Mouse (Mus musculus) left cerebral cortex, adult 8-10 months (tissue): ENCODE results near the gene Nod1. TPM values are rescaled to one million over a fixed set of nuclear protein-coding genes. Genes with fewer than 3 reads are reported as not detected.
"Not testable (repeated sequence)": the region's sequence is repeated elsewhere in the genome, so short reads cannot be mapped to it uniquely, and the experiment has no call there.

ENCODE experiments used
- DNase-seq, 2 experiments: peaks; one replicate each; pipeline ENCODE4 v3.0.0; 2022; ENCODE audit warnings: low spot score in 2 of 2
- total RNA-seq, 4 experiments: library from RNA; stranded (reverse); gene quantifications; 2 replicates each; pipeline ENCODE4 v1.2.4; 2022

Gene Nod1
- total RNA-seq, 4 experiments from 2014 or later, result 4.0 to 6.1 (median 4.3) TPM

- DNase-seq, result no peak
Measured at GRCm38 (mm10) chr6:54983526-54984050, 11.2 kb upstream of the Nod1 start.

GRCm38 (mm10) chr6:54979426-54979825, 7.0 kb upstream of the Nod1 start:
- no peak for DNase-seq

GRCm38 (mm10) chr6:54975616-54976015, 3.2 kb upstream of the Nod1 start:
- no peak for DNase-seq

GRCm38 (mm10) chr6:54974501-54974900, 2.1 kb upstream of the Nod1 start:
- no peak for DNase-seq

GRCm38 (mm10) chr6:54972929-54973211, 458 bp upstream of the Nod1 start:
- DNase-seq, result no peak

GRCm38 (mm10) chr6:54971731-54972110, 691 bp downstream of the Nod1 start:
- no peak for DNase-seq

GRCm38 (mm10) chr6:54970506-54970905, 1.9 kb downstream of the Nod1 start:
- DNase-seq, result no peak

GRCm38 (mm10) chr6:54969801-54970200, 2.6 kb downstream of the Nod1 start:
- DNase-seq, result no peak

GRCm38 (mm10) chr6:54967591-54967990, 4.8 kb downstream of the Nod1 start:
- no peak for DNase-seq

- DNase-seq, result no peak
Measured at GRCm38 (mm10) chr6:54965234-54965633, 7.2 kb downstream of the Nod1 start.

- no peak for DNase-seq
Measured at GRCm38 (mm10) chr6:54964755-54965154, 7.7 kb downstream of the Nod1 start.

GRCm38 (mm10) chr6:54963599-54963998, 8.8 kb downstream of the Nod1 start:
- no peak for DNase-seq

GRCm38 (mm10) chr6:54957655-54958054, 14.8 kb downstream of the Nod1 start:
- no peak for DNase-seq

GRCm38 (mm10) chr6:54956425-54956824, 16.0 kb downstream of the Nod1 start:
- DNase-seq, result no peak

- DNase-seq, result no peak
Measured at GRCm38 (mm10) chr6:54955949-54956348, 16.5 kb downstream of the Nod1 start.

- no peak for DNase-seq
Measured at GRCm38 (mm10) chr6:54954659-54955414, 17.6 kb downstream of the Nod1 start.

- not testable (repeated sequence) for DNase-seq
Measured at GRCm38 (mm10) chr6:54953399-54953798, 19.0 kb downstream of the Nod1 start.

- no peak for DNase-seq
Measured at GRCm38 (mm10) chr6:54952542-54952941, 19.9 kb downstream of the Nod1 start.

GRCm38 (mm10) chr6:54948682-54949081, 23.7 kb downstream of the Nod1 start:
- no peak for DNase-seq

GRCm38 (mm10) chr6:54946241-54946953, 26.0 kb downstream of the Nod1 start:
- no peak for DNase-seq

GRCm38 (mm10) chr6:54944551-54944950, 27.9 kb downstream of the Nod1 start:
- DNase-seq, result no peak

- DNase-seq, result no peak
Measured at GRCm38 (mm10) chr6:54943753-54944152, 28.7 kb downstream of the Nod1 start.

- DNase-seq, result no peak
Measured at GRCm38 (mm10) chr6:54943292-54943691, 29.1 kb downstream of the Nod1 start.
